Mouse (Mus musculus) midbrain, embryonic 13.5 days (tissue): Measurements from ENCODE around the gene Setdb1. TPM values are rescaled to one million over a fixed set of nuclear protein-coding genes. Genes with fewer than 3 reads are reported as not detected.

ENCODE experiments used
- ATAC-seq: fragments of 200-750 bp; cut with Nextera tagmentation; 2 replicates; pipeline ENCODE4 v1.8.0; 2017; ENCODE audit warnings: mild to moderate bottlenecking, moderate TSS enrichment, moderate library complexity
- H3K27ac ChIP-seq: fragments of 300-500 bp; sonication (generic); 2 replicates; pipeline ENCODE4 v1.5.1; 2015; ENCODE audit warnings: inconsistent platforms, mild to moderate bottlenecking, moderate library complexity
- H3K27me3 ChIP-seq: fragments of 300-500 bp; sonication (generic); 2 replicates; pipeline ENCODE4 v1.6.1; 2015; ENCODE audit warnings: mild to moderate bottlenecking, inconsistent platforms
- H3K36me3 ChIP-seq: fragments of 300-500 bp; sonication (generic); 2 replicates; pipeline ENCODE4 v1.6.1; 2015; ENCODE audit warnings: mild to moderate bottlenecking, inconsistent platforms
- H3K4me1 ChIP-seq: fragments of 300-500 bp; sonication (generic); replicated peaks from 2 replicates; pipeline ENCODE4 v1.6.1; 2015; ENCODE audit warnings: inconsistent platforms
- H3K4me2 ChIP-seq: fragments of 300-500 bp; sonication (generic); replicated peaks from 2 replicates; pipeline ENCODE4 v1.6.1; 2015; ENCODE audit warnings: moderate library complexity, mild to moderate bottlenecking, inconsistent platforms
- H3K4me3 ChIP-seq: fragments of 300-500 bp; sonication (generic); replicated peaks from 2 replicates; pipeline ENCODE4 v1.5.1; 2015; ENCODE audit warnings: mild to moderate bottlenecking, inconsistent platforms
- H3K9ac ChIP-seq: fragments of 300-500 bp; sonication (generic); replicated peaks from 2 replicates; pipeline ENCODE4 v1.6.1; 2015; ENCODE audit warnings: mild to moderate bottlenecking, inconsistent platforms
- H3K9me3 ChIP-seq: fragments of 300-500 bp; sonication (generic); 2 replicates; pipeline ENCODE4 v1.6.1; 2016; ENCODE audit warnings: mild to moderate bottlenecking, inconsistent platforms
- WGBS: fragments of 180-500 bp; shearing (Covaris S2); methylation state at CpG from one replicate; pipeline ENCODE4 v1.1.7; 2015; 5-methylcytosine and 5-hydroxymethylcytosine counted together
- polyA plus RNA-seq: library from polyadenylated mRNA; unstranded; fragments of >200 nt; fragmentation: Nextera tagmentation; extraction: Ambion mirVana; gene quantifications from 2 replicates; pipeline ENCODE4 v1.2.1, GENCODE M21; 2015

The Setdb1 gene
- polyA plus RNA-seq, 1 experiment from 2014 or later = 49.9 TPM

DNA sequence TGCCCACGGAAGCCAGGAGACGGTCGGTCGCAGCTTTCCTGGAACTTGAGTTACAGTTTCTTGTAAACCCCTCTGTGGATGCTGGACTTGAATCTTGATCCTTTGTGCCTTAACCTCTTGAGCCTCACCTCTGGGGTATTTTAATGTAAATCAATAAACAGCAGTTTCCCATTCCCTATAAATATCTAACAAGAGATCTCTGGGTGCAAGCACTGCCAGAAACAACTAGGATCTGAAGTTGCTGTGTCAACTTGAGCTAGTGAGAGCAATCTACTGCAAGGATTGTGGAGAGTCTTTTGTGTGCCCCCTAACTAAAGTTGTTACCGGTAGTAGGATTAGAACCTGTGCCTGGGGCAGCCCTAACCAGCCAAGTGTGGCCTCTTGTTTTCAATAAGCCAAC, 71.6 kb downstream of the Setdb1 start:
- no peak for ATAC-seq
- H3K27ac ChIP-seq = no peak overlapping the region
- H3K4me2 ChIP-seq = no peak overlapping the region
- 92% methylated on average over 5 of the region's 5 CpGs for WGBS
- H3K9me3 ChIP-seq = no peaks in the 10 kb centered on the region
- H3K4me1 ChIP-seq = peaks cover 38% of the 10 kb centered on the region
- no peak overlapping the region for H3K4me3 ChIP-seq
- no peak overlapping the region; the same call in 1 of the 2 replicates for H3K9ac ChIP-seq
- no peaks in the 10 kb centered on the region for H3K27me3 ChIP-seq
- H3K36me3 ChIP-seq = peaks cover 30% of the 10 kb centered on the region

DNA sequence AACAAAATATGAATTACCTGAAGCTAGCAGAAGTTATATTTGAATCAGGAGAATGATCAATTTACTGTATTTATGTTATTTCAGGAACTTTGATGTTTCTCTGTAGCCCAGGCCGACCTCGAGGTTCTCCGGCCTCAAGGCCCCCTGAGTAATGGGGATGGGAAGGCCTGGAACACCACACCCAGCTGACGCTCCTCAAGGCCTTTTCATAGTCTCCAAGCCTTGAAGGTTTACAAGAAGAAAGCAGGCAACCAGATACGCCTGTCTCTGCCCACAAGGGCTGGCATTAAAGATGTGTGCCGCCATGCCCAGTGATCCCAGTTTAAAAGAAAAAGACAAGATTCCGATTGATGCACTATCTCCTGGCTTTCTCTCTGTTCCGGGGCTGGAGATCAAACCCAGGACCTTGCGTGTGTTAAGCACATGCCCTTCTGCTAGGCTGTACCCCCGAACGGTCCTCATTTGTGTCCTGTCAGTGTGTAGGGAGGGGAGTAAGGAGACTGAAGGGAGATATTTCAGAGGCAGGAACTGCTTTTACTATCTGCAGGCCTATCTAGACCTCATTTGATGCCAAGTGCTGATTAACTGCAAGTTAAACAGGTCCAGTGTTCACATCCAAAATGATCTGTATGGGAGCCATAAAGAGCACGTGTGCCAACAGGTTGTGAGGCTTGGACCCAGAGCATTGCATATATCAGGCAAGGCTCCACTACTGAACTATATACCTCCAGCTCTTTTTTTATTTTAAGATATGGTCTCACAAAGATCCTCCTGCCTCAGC, 72.3 kb downstream of the Setdb1 start:
- H3K9me3 ChIP-seq = no peaks in the 10 kb centered on the region
- H3K4me3 ChIP-seq = peak overlapping the region; percentile 62
- WGBS = 92% methylated on average over 12 of the region's 12 CpGs
- peak overlapping the region; percentile 85 for H3K4me2 ChIP-seq
- peaks cover 42% of the 10 kb centered on the region for H3K4me1 ChIP-seq
- no peaks in the 10 kb centered on the region for H3K27me3 ChIP-seq
- 0 out of 2 replicates have a peak overlapping the region, but pooled peaks have one; percentile 97 for H3K27ac ChIP-seq
- peak overlapping the region; percentile 78 for H3K9ac ChIP-seq
- peaks cover 24% of the 10 kb centered on the region for H3K36me3 ChIP-seq
- no peak for ATAC-seq

DNA sequence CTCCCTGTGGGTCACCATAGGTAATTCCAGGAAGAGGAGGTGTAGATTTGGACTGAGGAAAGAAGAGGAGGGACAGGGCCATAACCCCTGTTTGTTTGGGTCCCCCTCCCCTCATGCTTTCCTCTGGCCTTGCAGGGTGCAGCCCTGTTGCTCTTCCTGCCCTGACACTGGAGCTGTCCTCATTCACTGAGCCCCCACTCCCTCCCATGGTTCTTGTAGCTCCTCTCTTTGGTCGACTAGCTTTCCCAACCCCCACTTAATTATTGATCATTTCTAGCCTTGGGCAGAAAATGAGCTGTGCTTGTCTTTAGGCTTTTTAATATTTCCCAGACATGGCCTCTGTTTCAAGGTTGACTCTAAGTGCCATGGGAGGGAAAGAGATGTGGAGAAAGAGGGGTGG, 72.9 kb downstream of the Setdb1 start:
- Histone ChIP-seq H3K4me3 (peak overlapping the region; percentile 62), H3K27me3 (no peaks in the 10 kb centered on the region), H3K27ac (peak overlapping the region; percentile 97), H3K9me3 (no peaks in the 10 kb centered on the region), H3K9ac (peak overlapping the region; percentile 78), H3K4me1 (peaks cover 43% of the 10 kb centered on the region), H3K4me2 (peak overlapping the region; percentile 85), H3K36me3 (peaks cover 19% of the 10 kb centered on the region)
- ATAC-seq = no peak
- WGBS = 27% methylated on average over 1 of the region's 1 CpGs

DNA sequence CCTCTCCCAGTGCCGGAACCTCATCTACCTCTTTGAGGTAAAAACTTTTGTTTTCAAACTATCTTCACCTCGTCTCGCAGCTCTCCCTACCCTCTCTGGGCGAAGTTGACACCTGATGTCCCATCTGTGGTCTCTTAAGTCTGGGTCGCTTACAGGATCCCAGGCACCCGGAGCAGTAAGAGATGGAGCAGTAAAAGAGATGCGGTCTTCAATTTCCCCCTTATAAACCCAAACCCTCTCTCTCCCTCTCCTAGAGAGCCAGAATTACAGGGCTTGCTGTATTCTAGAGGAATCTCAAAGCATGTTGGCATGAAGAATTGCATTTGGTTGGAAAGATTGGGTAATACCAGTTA, 73.4 kb downstream of the Setdb1 start:
- Histone ChIP-seq H3K4me2 (peak overlapping the region; percentile 85), H3K4me3 (peak overlapping the region; percentile 62), H3K4me1 (peaks cover 43% of the 10 kb centered on the region), H3K36me3 (peaks cover 16% of the 10 kb centered on the region), H3K27ac (peak overlapping the region; percentile 97), H3K9me3 (no peaks in the 10 kb centered on the region), H3K27me3 (no peaks in the 10 kb centered on the region), H3K9ac (peak overlapping the region; percentile 78)
- 1% methylated on average over 7 of the region's 7 CpGs for WGBS
- ATAC-seq = no peak

DNA sequence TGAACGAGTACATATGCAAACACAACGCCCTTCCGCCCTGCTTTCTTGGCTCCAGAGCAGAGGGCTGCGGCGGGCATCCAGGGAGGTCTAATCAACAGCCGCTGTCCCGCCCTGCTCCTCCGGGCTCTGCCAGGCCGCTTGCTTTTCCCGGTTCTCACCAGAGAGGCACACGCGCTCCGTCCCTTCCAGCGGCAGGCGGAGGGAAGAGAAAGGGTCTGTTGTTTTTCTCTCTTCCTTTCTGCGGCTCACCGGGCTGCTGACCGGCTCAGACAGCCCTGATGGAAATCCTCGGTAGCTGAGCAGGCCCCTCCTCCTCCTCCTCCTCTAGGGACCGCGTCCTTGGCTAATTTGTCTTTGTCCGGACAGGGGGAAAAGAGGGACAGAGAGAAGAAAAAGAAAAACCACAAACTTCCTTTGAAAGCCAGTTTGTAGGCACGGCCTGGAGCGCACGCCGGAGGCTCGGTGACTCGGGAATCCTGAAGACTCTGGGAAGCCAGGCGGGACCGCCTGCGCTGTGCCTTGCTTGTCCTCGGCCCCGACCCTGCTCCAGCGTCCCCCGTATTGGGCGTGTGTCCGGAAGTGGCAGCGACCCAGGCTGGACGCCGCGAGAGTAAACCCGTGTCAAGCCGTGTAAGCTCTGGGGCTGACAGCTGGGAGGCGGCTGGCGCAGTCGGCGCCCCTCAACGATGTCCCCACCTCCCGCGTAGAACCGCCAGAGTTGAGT, 74.0 kb downstream of the Setdb1 start:
- ATAC-seq = peak; percentile 66
- H3K4me1 ChIP-seq = peaks cover 43% of the 10 kb centered on the region
- H3K27ac ChIP-seq = peak overlapping the region; percentile 97
- H3K9ac ChIP-seq = peak overlapping the region; percentile 78
- H3K36me3 ChIP-seq = peaks cover 11% of the 10 kb centered on the region
- no peaks in the 10 kb centered on the region for H3K27me3 ChIP-seq
- H3K4me2 ChIP-seq = peak overlapping the region; percentile 85
- peak overlapping the region; percentile 62 for H3K4me3 ChIP-seq
- H3K9me3 ChIP-seq = no peaks in the 10 kb centered on the region
- WGBS = under 1% methylated on average over 48 of the region's 51 CpGs

DNA sequence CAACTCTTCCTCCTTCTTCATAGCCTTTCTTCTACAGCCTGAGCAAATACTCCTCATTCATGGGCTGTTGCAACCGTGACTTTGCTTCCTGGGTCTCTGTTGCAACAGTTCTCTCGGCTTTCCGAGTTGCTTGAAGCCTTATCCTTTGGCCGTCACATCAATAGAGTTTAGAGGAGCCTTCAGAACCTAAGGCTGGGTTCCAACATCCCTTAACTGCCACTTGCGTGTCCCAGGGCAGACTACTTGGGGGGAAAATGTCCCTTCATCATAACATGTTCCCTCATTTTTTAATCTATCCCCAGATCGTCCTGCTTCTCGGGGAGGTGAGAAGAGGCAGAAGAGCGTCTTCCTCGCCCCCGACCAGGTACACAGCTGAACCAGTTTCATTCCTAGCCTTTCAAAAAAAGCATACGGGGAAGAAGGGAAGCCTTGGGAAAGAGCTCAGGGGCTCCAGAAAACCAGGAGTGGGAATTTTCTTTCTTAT, 74.6 kb downstream of the Setdb1 start:
- Histone ChIP-seq H3K9me3 (no peaks in the 10 kb centered on the region), H3K9ac (peak overlapping the region; percentile 78), H3K4me2 (peak overlapping the region; percentile 85), H3K36me3 (peaks cover 5% of the 10 kb centered on the region), H3K27me3 (no peaks in the 10 kb centered on the region), H3K4me3 (peak overlapping the region; percentile 62), H3K4me1 (peaks cover 43% of the 10 kb centered on the region), H3K27ac (peak overlapping the region; percentile 97)
- under 1% methylated on average over 11 of the region's 11 CpGs for WGBS
- ATAC-seq = no peak

DNA sequence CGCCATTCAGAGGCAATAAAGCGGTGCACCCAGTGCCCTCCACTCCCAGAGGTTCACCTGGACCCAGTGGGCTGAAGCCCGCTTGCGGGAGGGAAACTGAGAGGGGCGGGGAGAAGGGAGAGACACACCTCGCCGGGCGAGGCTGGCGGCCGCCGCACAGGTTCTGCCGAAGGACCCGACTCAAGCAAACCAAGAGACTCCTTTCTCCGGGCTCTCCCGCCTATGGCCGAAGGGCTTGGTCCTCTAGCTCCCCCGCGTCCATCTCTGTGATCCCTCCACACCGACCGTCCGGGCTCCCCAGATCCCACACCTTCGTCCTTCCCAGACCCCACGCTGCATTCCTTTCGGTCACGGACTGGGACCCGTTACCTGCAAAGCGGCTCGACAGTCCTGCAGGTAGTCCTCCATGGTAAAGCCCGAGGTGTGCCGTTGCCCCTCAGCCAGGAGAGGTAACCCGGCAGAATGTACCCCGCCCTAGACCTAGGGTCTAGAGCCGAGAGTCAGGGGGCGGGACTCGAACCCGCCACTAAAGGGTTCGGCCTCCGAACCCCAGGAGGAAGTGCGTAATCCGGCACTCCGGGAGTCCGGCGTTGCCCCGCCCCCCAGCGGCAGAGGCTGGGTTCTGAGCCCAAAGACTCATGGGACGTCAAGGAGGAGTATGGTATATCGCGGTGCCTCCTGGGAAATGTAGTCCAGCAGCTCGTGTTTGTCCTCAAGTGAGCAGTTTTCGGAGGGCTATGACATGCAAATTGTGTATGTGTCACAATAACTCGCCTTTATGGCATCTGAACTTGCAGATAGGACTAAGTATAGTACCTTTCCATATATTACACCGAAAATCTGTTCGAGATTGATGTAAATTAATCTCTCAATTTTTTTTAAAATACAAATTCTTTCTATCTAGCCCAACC, 75.5 kb downstream of the Setdb1 start, which contains the start of the genes Mindy1 and Prune1:
Gene Mindy1 (plus strand): TSS at position 130 of the 911 bp plus-strand sequence.
Gene Prune1 (minus strand): TSS at position 861 of the 911 bp plus-strand sequence.
- no peaks in the 10 kb centered on the region for H3K27me3 ChIP-seq
- H3K9ac ChIP-seq = peak within 1 kb of the TSS; percentile 78
- no peaks in the 10 kb centered on the region for H3K9me3 ChIP-seq
- peak; percentile 91 for ATAC-seq
- peak within 1 kb of the TSS; percentile 85 for H3K4me2 ChIP-seq
- peaks cover 43% of the 10 kb centered on the region for H3K4me1 ChIP-seq
- H3K27ac ChIP-seq = peak within 1 kb of the TSS; percentile 97
- WGBS = under 1% methylated on average over 53 of the region's 53 CpGs
- peak within 1 kb of the TSS; percentile 62 for H3K4me3 ChIP-seq
- 0 out of 2 replicates have a peak, but pooled peaks cover 5% of the 10 kb centered on the region for H3K36me3 ChIP-seq

DNA sequence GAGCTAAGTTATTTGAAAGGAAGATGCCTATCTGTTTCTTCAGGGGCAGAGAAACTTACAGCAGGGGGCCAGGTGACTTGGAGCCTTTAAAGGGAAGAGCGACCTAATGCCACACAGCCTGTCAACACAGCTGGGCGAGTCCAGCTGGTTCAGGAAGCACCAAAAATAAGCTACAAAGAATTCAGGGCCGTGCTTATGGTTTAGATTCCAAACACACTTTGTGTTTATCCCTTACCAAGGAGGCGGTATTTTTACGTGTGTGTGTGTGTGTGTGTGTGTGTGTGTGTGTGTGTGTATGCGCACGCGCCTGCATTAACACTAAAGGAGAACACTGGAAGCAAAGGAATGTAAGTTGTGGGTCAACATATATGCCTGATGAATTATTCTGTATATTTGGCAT, 76.3 kb downstream of the Setdb1 start:
- no peaks in the 10 kb centered on the region for H3K27me3 ChIP-seq
- H3K27ac ChIP-seq = peak overlapping the region; percentile 75
- H3K4me3 ChIP-seq = peak overlapping the region; percentile 62
- peaks cover 40% of the 10 kb centered on the region for H3K4me1 ChIP-seq
- 0 out of 2 replicates have a peak, but pooled peaks cover 3% of the 10 kb centered on the region for H3K36me3 ChIP-seq
- 39% methylated on average over 8 of the region's 8 CpGs for WGBS
- ATAC-seq = no peak
- peak overlapping the region; percentile 85 for H3K4me2 ChIP-seq
- peak overlapping the region; percentile 78 for H3K9ac ChIP-seq
- no peaks in the 10 kb centered on the region for H3K9me3 ChIP-seq

DNA sequence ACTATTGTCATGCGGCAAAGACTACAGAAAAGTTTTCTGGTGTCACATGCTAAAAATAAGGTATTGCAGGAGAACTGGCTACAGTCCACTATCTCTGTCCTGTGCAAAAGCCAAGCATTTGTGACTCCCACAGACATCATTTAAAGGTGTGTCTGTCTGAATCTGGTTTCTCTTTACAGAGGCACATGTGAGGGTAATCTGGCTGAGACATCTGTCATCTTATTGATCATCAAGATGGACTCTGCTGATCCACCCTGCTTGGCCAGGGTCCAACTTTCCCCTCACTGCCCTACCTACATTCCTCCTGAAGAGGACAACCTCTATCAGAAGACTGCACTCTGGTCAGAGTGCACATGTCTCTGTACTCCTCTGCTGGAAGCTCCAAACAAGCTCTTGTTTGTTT, 79.9 kb downstream of the Setdb1 start:
- no peak overlapping the region for H3K4me2 ChIP-seq
- H3K4me1 ChIP-seq = peaks cover 14% of the 10 kb centered on the region
- no peaks in the 10 kb centered on the region for H3K27me3 ChIP-seq
- no peak overlapping the region for H3K4me3 ChIP-seq
- 100% methylated on average over 1 of the region's 1 CpGs for whole genome bisulfite sequencing
- ATAC-seq = no peak
- peaks cover 10% of the 10 kb centered on the region; the same call in 1 of the 2 replicates for H3K36me3 ChIP-seq
- H3K9ac ChIP-seq = no peak overlapping the region
- no peak overlapping the region for H3K27ac ChIP-seq
- H3K9me3 ChIP-seq = no peaks in the 10 kb centered on the region

DNA sequence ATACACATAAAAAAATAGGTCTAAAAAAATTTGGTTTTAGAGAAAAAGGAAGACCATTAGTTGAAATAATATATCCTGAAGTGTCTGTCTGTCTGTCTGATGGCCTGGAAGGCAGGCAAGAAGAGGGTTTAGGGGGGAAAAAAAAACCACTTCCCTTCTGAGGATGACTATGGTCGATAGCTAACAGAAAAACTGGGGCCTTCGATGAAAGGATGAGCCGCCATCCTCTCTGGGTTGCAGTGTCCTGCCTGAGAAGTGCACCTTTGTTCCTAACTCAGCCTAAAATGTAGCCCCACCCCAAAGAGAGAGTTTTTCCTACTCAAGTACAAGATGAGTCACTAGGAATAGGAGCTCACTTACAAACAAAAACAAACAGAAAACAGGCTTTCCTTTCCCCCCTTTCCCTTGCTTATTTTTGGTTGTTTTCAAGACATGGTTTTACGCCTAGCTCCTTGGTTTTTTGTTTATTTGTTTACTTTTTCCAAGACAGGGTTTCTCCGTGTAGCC, 80.5 kb downstream of the Setdb1 start:
- no peak overlapping the region for H3K4me2 ChIP-seq
- no peaks in the 10 kb centered on the region for H3K27me3 ChIP-seq
- no peak overlapping the region for H3K27ac ChIP-seq
- H3K4me1 ChIP-seq = peaks cover 14% of the 10 kb centered on the region
- ATAC-seq = no peak
- no peak overlapping the region for H3K4me3 ChIP-seq
- H3K36me3 ChIP-seq = peaks cover 10% of the 10 kb centered on the region; the same call in 1 of the 2 replicates
- H3K9me3 ChIP-seq = no peaks in the 10 kb centered on the region
- 87% methylated on average over 5 of the region's 5 CpGs for WGBS
- H3K9ac ChIP-seq = no peak overlapping the region

DNA sequence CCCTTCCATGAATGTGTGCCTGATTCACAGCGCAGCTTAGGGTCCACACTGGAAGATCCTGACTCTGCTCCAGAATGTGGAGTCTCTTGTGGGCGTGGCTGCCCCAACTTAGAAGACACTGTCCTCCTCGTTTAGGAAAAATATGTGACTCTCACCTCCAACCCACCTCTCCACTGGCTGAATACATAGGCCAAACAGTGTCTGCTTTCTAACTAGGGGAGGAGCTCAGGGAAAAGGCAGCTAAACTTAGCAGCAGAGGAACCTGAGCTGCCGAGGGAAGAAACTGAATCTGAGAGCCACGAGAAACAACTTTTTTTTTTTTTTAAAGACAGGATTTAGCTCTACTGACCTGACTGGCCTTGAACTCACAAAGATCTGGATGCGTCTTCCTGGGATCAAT, 81.8 kb downstream of the Setdb1 start:
- no peak overlapping the region for H3K4me2 ChIP-seq
- no peak for ATAC-seq

More for the DNA sequence above, 81.8 kb downstream of the Setdb1 start:
- H3K9me3 ChIP-seq = no peaks in the 10 kb centered on the region
- H3K9ac ChIP-seq = no peak overlapping the region
- H3K4me1 ChIP-seq = peaks cover 5% of the 10 kb centered on the region; the same call in 1 of the 2 replicates
- no peaks in the 10 kb centered on the region for H3K27me3 ChIP-seq
- H3K4me3 ChIP-seq = no peak overlapping the region
- H3K36me3 ChIP-seq = peaks cover 10% of the 10 kb centered on the region; the same call in 1 of the 2 replicates
- WGBS = 89% methylated on average over 6 of the region's 6 CpGs
- no peak overlapping the region for H3K27ac ChIP-seq
